Mouse (Mus musculus) CH12.LX (cell line): ENCODE measurements at regions not wholly inside any gene's neighbourhood (a gene's known extent, or its start where the extent isn't known, plus 50 kb on each side); places are given as distances from the start of the nearest gene placed in this dataset.

ENCODE experiments used
- DNase-seq: peaks from one replicate; pipeline ENCODE4 v3.0.0-alpha.2; 2013; ENCODE audit errors: extremely low read depth
- H3K27ac ChIP-seq: 2 replicates; pipeline ENCODE4 v1.5.1; 2012; ENCODE audit warnings: low read depth, mild to moderate bottlenecking, control low read depth, moderate library complexity; ENCODE audit not compliant: insufficient read depth
- H3K27me3 ChIP-seq: replicated peaks from 2 replicates; pipeline ENCODE3; 2012; ENCODE audit warnings: inconsistent platforms
- H3K36me3 ChIP-seq, 2 experiments: replicated peaks in 1 of 2; 2 replicates each; pipeline versions ENCODE3 to v1.6.1; 2012; ENCODE audit warnings: inconsistent platforms in 1 of 2, low read length in 1 of 2, mild to moderate bottlenecking in 1 of 2, mixed read lengths in 1 of 2, moderate library complexity in 1 of 2; ENCODE audit not compliant: control insufficient read depth in 1 of 2, insufficient read depth in 1 of 2
- H3K4me1 ChIP-seq, 2 experiments: 2 replicates each; pipeline ENCODE4 v1.6.1; 2012; ENCODE audit warnings: inconsistent platforms in 1 of 2, moderate library complexity in 1 of 2; ENCODE audit not compliant: insufficient read depth in 2 of 2, control insufficient read depth in 1 of 2
- H3K4me2 ChIP-seq: 2 replicates; pipeline ENCODE4 v1.6.1; 2012; ENCODE audit warnings: low read depth, mild to moderate bottlenecking, control low read depth; ENCODE audit not compliant: poor library complexity, insufficient read depth, severe bottlenecking
- H3K4me3 ChIP-seq, 3 experiments: fragments of 150-350 bp in 1 of 3; sonication (generic) in 1 of 3; replicated peaks in 1 of 3; 2 replicates each; pipeline versions ENCODE3 to v1.5.1; 2011 to 2012; ENCODE audit warnings: low read depth in 2 of 3, low read length in 2 of 3, mild to moderate bottlenecking in 2 of 3, moderate library complexity in 2 of 3, control low read depth in 1 of 3, improper control_type of control experiment in 1 of 3, inconsistent platforms in 1 of 3, mixed read lengths in 1 of 3; ENCODE audit not compliant: poor library complexity in 1 of 3
- H3K79me2 ChIP-seq: replicated peaks from 2 replicates; pipeline ENCODE4 v1.6.1; 2012; ENCODE audit warnings: mild to moderate bottlenecking, moderate library complexity; ENCODE audit not compliant: control insufficient read depth, poor library complexity, insufficient read depth, severe bottlenecking; ENCODE audit errors: extremely low read depth
- H3K9ac ChIP-seq: 2 replicates; pipeline ENCODE4 v1.6.1; 2012; ENCODE audit warnings: low read depth, mild to moderate bottlenecking, control low read depth, moderate library complexity; ENCODE audit not compliant: insufficient read depth
- H3K9me3 ChIP-seq: replicated peaks from 2 replicates; pipeline ENCODE3; 2012; ENCODE audit warnings: low read length, inconsistent platforms, mixed read lengths
- CHD1 ChIP-seq: IDR thresholded peaks from 2 replicates; pipeline ENCODE4 v1.6.1; 2012; ENCODE audit warnings: low read depth, low read length, improper control_type of control experiment, inconsistent platforms
- CTCF ChIP-seq, 2 experiments: IDR thresholded peaks in 1 of 2; conservative IDR thresholded peaks in 1 of 2; 2 replicates each; pipeline ENCODE4 v1.5.1; 2011 to 2012; ENCODE audit warnings: low read depth in 2 of 2, low read length in 2 of 2, improper control_type of control experiment in 1 of 2, inconsistent platforms in 1 of 2, mild to moderate bottlenecking in 1 of 2, moderate library complexity in 1 of 2
- ELF1 ChIP-seq: IDR thresholded peaks from 2 replicates; pipeline ENCODE4 v1.6.1; 2014; ENCODE audit warnings: low read depth, mild to moderate bottlenecking, inconsistent platforms, low read length, improper control_type of control experiment
- ETS1 ChIP-seq: conservative IDR thresholded peaks from 2 replicates; pipeline ENCODE4 v1.6.1; 2012; ENCODE audit warnings: low read depth, mild to moderate bottlenecking, inconsistent platforms, low read length, improper control_type of control experiment, moderate library complexity
- GABPA ChIP-seq: IDR thresholded peaks from 2 replicates; pipeline ENCODE4 v1.6.1; 2012; ENCODE audit warnings: low read depth, low read length, improper control_type of control experiment, inconsistent platforms; ENCODE audit not compliant: insufficient replicate concordance
- HCFC1 ChIP-seq: IDR thresholded peaks from 2 replicates; pipeline ENCODE4 v1.6.1; 2012; ENCODE audit warnings: low read depth, mild to moderate bottlenecking, inconsistent platforms, low read length, improper control_type of control experiment
- JUN ChIP-seq: IDR thresholded peaks from 2 replicates; pipeline ENCODE4 v1.6.1; 2011; ENCODE audit warnings: low read depth, mild to moderate bottlenecking, low read length, improper control_type of control experiment, moderate library complexity; ENCODE audit not compliant: insufficient read depth
- JUND ChIP-seq: conservative IDR thresholded peaks from 2 replicates; pipeline ENCODE4 v1.6.1; 2011; ENCODE audit warnings: low read depth, low read length, improper control_type of control experiment
- MAFK ChIP-seq: IDR thresholded peaks from 2 replicates; pipeline ENCODE4 v1.6.1; 2011; ENCODE audit warnings: low read length, improper control_type of control experiment; ENCODE audit not compliant: insufficient replicate concordance
- MAX ChIP-seq: IDR thresholded peaks from 2 replicates; pipeline ENCODE4 v1.6.1; 2011; ENCODE audit warnings: low read length, improper control_type of control experiment
- MEF2A ChIP-seq: IDR thresholded peaks from 2 replicates; pipeline ENCODE4 v1.6.1; 2014; ENCODE audit warnings: low read depth, mild to moderate bottlenecking, inconsistent platforms, low read length, improper control_type of control experiment, borderline replicate concordance
- PAX5 ChIP-seq: IDR thresholded peaks from 2 replicates; pipeline ENCODE4 v1.6.1; 2012; ENCODE audit warnings: low read length, inconsistent platforms, mixed read lengths
- POLR2A ChIP-seq: IDR thresholded peaks from 2 replicates; pipeline ENCODE4 v1.6.1; 2011; ENCODE audit warnings: low read depth, mild to moderate bottlenecking, improper control_type of control experiment, low read length
- RAD21 ChIP-seq: IDR thresholded peaks from 2 replicates; pipeline ENCODE4 v1.6.1; 2011; ENCODE audit warnings: low read depth, mild to moderate bottlenecking, low read length, improper control_type of control experiment, moderate library complexity
- UBTF ChIP-seq: IDR thresholded peaks from 2 replicates; pipeline ENCODE4 v1.6.1; 2012; ENCODE audit warnings: low read depth, mild to moderate bottlenecking, inconsistent platforms, low read length, improper control_type of control experiment, moderate library complexity
- dilution Hi-C: fragments of 300-500 bp; cut with MboI; formaldehyde crosslinking; loops from 2 replicates; pipeline ENCODE4 v1.14.3; 2020; ENCODE audit warnings: low sequenced_read_pairs; ENCODE audit not compliant: extremely low pct_unique_long_range_greater_than_20kb, extremely low pct_ligation_motif_present
- in situ Hi-C: fragments of 300-500 bp; cut with MboI; formaldehyde crosslinking; loops from 3 replicates; pipeline ENCODE4 v1.14.3; 2019; ENCODE audit warnings: low sequenced_read_pairs, low pct_ligation_motif_present, low pct_unique_long_range_greater_than_20kb, mixed read lengths

DNA sequence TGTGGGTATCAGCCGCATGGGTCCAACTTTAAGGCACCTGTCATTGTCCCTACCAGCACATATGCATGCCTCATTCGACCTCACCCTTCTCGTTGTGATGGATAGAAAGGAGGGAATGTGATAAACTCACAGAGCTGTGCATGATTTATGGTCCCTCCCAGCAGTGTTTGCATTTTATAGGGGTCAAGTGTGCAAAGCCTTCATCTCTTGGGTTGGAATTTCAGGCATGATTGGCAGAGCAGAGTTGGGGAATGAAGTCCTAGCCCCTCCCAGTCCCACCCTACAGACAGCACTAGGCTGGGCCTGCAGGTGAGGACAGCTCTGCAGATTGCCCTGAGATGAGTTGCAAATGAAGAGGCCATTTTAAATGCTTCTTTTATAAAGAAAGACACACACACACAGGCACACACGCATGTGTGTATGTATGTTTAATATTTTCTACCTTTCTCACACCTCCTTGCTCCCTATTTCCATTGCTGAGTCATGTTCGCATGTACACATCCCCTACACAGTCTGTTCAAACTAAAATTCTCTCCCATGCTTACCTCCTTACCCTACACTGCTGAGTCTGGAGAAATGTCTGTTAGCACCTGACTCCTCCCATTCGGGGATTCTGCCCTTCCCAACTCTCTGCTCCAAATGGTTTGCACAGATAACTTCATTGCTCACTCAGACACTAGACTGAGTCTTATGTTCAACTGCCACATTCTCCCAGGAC is 558.9 kb downstream of the Efnb2 start:
- Histone ChIP-seq H3K36me3 (no peaks in the 10 kb centered on the region), H3K4me2 (no peak overlapping the region), H3K9me3 (peaks cover 64% of the 10 kb centered on the region), H3K27ac (no peak overlapping the region), H3K9ac (no peak overlapping the region), H3K4me1 (no peaks in the 10 kb centered on the region), H3K4me3 (no peak overlapping the region), H3K27me3 (no peaks in the 10 kb centered on the region), H3K79me2 (no peaks in the 10 kb centered on the region)
- in situ Hi-C loops, result no loop called here
- dilution Hi-C loops, result no loop called here
- TF ChIP-seq CHD1 (no peak), MEF2A (no peak), HCFC1 (no peak), JUND (no peak), GABPA (no peak)
- DNase-seq, result no peak

- no peak overlapping the region for H3K9ac ChIP-seq
- TF ChIP-seq PAX5 (no peak), GABPA (no peak), CTCF (conservative IDR thresholded peaks at IDR 0.05 in 1 of 2, IDR thresholded peaks at IDR 0.05 in 1 of 2; ENCODE audit: low read depth in 2 of 2, low read length in 2 of 2) (no peak), MEF2A (no peak), JUND (no peak), CHD1 (no peak), POLR2A (no peak), ELF1 (no peak), RAD21 (no peak), MAFK (no peak), UBTF (no peak), MAX (no peak), JUN (no peak), ETS1 (no peak)
- peaks cover 34% of the 10 kb centered on the region for H3K9me3 ChIP-seq
- dilution Hi-C loops, result no loop called here
- no peaks in the 10 kb centered on the region for H3K27me3 ChIP-seq
- H3K4me1 ChIP-seq, result no peaks in the 10 kb centered on the region
- H3K36me3 ChIP-seq, result no peaks in the 10 kb centered on the region
- H3K4me3 ChIP-seq, result no peak overlapping the region
- H3K27ac ChIP-seq, result no peak overlapping the region
- no peak for DNase-seq
- H3K79me2 ChIP-seq, result no peaks in the 10 kb centered on the region
- in situ Hi-C loops, result no loop called here
- no peak overlapping the region for H3K4me2 ChIP-seq
Measured at GRCm38 (mm10) chr8:8092551-8092950, 568.5 kb downstream of the Efnb2 start.
